Mouse (Mus musculus): ENCODE measurements at regions not wholly inside any gene's neighbourhood (a gene's known extent, or its start where the extent isn't known, plus 50 kb on each side); places are given as distances from the start of the nearest gene placed in this dataset.

DNA sequence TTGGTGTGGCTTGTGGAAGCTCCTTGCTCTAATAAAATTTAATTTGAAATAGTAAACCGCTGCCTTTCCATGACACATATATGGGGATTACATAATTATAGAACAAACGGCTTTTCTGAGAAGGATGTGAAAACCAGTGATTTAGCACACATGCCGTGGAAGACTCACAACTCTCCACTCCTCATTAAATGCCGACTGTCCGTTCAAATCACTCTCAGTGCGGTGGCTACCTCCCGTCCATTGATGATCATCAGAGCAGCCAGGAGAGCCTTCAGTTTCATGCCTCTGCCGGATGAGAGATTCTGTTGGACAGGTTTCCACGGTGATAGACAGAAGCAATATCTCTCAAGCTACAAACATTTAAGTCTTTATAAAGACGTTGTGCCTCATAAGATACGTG is 451.3 kb downstream of the Glrx3 start:
- DNase-seq = no peak

DNA sequence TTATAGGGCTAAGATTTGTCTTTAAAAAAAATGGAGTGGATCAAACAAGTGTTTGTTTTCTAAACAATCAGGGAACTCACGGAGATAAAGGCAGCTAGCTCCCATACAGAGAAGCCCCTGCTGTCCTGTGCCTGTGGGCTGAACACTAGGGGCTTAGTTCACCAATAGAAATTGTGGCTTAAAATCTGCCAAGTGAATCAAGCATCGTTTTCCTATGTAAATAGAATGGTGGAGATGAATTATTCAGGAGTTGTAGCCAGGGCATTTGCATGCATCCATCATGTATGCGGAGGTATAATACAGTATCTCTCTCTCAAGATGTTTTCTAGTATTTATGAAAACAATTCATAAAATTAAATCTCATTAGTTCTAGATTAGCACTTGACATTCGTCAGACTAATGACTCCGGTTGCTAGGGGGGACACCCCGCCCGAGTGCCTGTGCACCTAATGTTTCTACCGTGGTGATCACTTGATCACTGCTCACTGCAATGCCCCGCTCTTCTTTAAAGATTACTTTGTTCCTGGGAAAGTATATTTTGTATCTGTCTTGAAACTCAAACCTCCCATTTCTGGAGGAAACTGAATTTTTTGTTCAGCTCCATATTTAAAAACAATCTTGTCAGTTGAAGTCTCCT is 469.1 kb downstream of the Glrx3 start:
- no peak for DNase-seq

DNA sequence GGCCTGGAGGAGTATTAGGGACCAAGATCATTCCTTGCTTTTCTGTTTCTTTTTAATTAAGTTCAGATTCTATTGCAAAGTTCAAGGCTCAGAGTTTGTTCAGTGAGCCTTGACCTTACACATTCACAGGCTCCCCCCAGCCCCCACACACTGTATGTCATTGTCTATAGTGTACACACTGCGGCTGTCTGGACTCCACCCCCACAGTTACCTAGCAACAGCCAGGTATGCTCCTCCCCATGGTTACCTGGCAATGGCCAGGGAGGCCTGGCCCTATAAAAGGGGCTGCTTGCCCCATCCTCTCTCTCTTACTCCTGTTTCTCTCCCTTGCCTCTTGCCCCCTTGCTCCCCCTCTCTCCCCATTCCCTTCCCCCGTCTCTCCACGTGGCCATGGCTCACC is 472.0 kb downstream of the Glrx3 start:
- peak; percentile 54 to 58 for DNase-seq

DNA sequence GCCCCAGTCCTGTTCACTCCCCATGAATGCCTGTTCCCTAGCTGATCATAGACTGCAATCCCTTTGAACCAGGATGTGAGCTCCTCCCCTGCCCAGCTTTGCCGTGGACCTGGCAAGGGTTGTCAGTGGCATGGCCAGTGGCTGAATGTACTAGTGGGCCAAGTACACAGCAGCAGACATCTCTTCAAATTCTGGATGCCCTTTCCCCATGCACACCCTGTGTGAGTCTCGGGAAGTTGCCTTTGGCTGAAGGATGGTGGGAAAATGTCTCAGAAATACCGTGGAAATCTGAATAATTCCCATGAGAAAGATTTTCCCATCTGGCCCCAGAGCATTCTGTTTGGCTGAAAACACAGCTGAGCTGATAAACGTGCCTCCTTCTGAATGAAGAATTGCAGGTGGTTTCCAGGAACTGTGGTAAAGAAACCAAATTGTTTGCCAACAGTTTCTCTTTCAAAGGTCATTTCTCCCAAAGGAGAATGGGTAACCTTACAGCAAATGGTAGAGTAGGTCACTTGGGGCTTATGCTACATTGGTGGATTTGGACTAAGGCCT is 476.2 kb downstream of the Glrx3 start:
- DNase-seq = peak in 1 of 2 experiments; percentile 21

DNA sequence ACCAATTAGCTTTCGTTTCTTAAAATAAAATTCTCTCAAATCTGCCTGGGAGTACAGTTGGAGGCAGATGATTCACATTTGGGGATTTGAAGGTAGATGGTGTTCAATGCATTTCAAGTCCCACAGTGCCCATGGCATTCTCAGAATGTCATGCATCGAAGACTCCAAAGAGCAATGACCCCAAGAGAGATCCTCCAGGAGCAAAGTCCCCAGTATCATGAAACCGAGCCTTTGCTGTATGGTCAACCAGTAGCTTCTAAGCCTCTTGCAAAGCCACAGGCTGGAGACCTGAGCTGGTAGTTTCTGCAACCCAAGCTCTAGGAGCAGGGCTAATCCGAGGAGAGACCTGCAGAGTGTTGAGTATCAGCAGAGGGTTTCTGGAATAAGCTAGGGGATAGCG is 477.1 kb downstream of the Glrx3 start:
- peak; percentile 46 to 62 for DNase-seq

DNA sequence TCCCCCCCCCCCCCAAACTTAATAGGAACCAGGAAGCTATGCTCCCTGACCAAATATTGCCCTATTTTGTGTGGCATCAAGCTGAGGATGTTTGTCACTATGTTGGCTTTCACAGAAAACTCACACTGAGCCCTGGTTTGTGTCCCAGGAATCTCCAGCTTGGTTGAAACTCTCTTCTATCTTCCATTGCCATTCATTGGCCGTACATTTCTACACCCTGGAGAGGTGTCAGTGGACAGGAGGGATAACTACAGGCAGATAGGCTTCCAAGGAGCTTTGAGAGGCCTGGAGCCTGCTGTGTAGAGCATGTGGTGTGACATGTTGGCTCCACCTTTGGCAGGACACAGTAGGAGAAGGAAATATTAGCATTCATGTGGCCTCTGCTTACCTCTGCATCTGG is 478.9 kb downstream of the Glrx3 start:
- DNase-seq = no peak

DNA sequence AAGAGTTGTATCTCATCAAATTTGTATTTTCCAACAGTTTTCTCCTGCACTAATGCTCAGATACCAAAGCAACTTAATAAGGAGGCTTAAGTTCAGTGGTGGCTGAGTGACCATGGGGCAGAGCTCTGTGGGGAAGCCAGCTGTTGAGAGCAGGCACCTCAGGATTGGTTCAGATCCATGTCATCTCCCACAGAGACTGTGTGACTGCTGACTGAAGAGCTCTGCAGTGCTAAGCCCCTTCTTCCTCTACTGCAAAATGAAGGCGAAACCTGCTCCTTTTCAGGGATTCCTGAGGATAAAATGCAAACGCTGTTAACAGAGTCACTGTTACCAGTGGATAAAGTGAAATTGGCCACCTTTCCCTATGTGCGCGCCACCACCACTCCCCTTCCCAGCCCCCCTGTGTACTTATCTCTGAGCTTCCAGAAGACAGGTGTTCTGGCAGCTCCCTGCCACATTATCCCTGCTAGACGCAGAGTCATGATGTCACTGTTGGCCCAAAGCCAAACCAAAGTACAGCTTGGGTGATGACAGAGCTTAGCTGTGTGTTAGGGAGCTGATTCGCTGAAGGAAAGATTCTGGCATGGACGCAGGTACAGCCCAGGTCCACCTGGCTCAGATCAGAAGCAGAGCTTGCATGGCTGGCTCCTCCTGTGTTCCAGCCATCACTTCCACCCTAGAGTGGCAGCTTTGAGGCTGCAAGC is 472.9 kb downstream of the Tcerg1l start:
- peak; percentile 25 to 36 for DNase-seq

DNA sequence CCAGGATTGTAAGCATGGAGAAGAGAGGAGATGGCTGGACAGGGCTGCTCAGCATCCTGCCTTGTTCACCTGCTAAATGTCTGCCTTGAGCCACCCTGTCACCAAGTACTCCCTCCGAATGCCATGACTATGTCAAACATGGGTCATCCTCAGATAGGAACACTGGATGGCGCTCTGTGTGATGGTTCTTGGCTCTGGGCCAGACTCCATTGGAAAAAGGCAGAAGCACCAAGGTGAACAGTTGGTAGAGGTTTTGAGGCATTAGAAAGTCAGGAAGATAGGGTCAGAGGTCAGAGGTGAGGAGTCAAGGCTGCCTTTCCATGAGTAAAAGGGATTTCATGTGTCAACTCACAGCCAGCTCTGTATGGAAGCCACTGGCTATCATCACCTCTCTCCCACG is 471.9 kb downstream of the Tcerg1l start:
- DNase-seq = no peak

DNA sequence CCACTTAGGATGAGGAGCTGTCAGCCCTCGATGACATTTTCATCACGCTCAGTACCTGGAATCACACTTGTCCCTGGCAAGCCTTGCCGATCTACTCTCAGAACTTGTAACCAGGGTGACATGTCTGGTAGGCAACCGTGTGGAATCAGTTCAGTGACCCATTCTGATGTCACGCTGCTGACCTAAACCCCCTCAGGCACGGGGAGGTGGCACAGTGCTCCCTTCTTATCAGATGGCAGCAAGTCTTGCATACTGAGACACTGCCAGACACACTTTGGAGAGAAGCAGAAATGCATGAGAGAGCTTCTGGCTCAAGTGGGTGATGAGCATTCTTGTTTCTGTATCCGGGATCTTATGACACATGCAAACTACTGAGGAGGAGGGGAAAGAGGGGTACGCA is 470.2 kb downstream of the Tcerg1l start:
- no peak for DNase-seq

DNA sequence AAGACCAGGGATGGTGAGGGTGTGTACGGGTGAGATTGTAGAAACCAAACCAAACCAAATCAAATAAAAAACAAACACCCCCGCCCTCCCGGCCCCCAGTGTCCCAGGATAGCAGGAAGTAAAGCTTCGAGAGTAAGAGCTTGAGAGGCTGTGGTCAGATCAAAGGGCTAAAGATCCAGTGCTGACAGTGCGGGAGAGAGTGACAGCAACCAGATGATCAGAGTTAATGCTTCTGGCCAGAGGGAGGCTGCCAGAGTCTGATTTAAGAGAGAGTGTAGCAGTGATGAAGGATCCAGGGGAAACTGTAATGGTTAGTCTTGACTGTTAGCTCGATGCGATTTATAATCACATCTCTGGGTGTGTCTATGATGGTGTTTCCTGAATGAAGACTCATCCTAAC is 467.3 kb downstream of the Tcerg1l start:
- DNase-seq = no peak

DNA sequence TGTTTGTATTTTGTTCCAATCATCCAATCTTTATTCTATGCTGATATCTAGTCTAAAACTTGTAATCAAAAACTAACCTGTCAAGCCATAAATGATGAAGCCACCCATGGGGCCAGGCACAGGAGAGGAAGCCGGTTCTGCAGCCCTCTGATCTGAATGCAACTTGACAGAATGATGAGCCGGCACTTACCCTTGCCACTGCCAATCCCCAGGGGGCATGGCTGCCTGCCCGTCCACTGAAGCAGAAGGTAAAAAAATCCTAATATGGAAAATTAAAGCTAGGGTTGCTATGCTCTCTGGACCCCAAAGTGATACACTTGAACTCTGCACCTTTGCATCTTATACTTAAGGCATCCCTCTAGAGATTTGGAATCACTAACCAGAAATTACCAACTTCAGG is 461.6 kb downstream of the Tcerg1l start:
- DNase-seq = peak; percentile 40 to 63

DNA sequence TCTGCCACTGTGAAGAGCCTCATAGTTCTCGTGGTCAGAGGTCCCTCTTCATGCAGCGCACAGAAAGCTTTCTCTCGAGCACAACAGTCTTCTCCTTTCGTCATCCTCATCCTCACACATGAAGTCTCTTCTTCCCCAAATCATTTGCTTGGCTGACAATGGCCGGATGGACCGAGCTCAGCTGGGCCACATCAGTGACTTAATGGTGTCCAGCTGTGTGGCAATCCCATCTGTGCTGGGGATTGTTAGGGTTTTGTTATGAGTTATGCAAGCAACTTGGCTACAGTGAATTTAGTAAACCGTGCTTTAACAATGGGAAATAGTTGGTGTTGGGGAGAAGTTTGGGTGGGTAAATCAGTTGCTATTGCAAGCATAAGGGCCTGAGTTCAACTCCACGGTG is 458.4 kb downstream of the Tcerg1l start:
- no peak for DNase-seq

DNA sequence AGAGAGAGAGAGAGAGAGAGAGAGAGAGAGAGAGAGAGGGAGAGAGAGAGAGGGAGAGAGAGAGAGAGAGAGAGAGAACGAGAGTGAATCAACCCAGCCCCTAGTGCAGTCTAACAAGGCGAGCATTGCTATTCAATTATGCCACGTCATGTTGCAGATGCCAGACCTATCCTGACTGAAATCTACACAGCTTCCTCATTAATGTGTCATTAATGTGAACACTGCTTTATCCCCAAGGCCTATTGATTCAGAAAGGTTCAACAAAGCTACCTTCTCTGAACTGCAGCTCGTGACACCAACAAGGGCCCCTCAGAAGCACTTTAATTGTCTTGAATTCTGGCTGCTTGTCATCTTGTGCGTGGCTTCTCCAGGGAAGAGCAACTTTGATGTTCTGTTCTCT is 457.4 kb downstream of the Tcerg1l start:
- DNase-seq = no peak

DNA sequence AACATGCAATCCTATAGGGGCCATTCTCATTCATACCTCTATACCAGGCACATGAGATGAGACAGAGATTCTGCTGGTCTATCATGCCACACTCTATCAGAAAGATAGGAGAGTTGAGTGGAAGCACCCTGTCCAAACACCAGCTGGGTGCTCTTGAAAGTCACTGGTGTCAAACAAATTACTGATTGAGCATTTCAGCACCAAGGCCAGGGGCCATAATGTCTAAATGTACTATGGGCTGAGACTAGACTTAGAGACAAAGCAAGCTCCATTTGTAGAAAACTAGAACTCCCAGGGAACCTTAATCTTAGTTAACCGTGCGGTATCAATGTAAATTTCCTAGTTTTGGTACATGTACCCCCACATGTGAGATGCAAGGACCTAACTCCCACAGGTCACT is 452.5 kb downstream of the Tcerg1l start:
- DNase-seq = peak; percentile 19 to 54

DNA sequence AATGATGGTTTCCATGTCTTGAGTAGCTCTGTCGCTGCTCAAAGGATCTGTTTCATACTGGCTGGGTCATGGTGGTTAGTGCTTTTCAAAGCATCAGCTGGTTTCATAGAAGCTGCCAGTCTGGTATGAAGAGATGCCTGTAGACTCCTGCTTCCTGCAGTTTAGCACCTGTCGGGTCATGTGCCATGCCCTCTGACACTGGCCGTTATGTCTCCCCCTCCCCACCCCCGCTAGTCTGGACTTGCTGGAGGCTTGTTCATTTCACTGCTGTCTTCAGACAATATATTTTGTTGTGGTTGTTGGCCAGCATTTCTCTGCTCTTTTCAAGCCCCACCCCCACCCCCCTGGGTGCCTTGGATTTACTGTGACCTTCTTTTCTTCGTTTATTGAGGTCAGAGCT is 450.1 kb downstream of the Tcerg1l start:
- no peak for DNase-seq

DNA sequence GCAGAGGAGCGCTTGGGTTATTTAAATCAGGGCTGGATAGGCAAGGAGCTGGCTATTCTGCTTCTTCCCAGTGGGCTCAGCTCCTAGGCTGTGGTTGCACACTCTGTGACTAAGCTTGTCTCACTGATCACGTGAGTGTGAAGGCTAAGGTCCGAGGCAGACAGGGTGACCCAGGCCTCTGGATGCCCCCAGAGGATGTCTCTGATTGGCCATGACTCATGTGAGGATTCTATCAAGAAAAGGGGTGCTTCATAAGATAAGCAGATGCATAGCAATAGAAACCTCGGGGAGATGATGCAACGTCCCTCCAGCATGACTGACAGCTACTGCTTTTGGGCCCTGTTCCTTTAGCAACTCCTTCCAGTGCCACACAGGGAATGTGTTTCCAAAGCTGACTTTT is 440.2 kb downstream of the Tcerg1l start:
- no peak for DNase-seq

DNA sequence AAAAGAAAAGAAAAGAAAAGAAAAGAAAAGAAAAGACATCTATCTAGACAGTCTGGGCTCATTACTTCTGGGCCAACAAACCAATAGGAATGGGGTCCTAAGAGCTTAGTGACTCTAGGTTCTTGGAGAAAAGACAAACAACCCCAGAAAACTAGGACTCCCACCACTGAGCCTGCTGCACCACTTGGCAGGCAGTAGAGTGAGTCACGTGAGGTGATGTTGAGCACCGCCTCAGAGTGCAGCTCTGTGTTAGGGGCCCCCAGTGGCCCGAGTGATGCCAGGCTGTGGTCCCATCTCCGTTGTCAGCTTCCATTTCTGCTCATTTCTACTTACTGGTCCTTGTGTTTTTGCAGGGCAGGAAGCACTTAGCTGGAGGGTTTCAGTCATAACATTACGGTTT is 439.7 kb downstream of the Tcerg1l start:
- DNase-seq = no peak

DNA sequence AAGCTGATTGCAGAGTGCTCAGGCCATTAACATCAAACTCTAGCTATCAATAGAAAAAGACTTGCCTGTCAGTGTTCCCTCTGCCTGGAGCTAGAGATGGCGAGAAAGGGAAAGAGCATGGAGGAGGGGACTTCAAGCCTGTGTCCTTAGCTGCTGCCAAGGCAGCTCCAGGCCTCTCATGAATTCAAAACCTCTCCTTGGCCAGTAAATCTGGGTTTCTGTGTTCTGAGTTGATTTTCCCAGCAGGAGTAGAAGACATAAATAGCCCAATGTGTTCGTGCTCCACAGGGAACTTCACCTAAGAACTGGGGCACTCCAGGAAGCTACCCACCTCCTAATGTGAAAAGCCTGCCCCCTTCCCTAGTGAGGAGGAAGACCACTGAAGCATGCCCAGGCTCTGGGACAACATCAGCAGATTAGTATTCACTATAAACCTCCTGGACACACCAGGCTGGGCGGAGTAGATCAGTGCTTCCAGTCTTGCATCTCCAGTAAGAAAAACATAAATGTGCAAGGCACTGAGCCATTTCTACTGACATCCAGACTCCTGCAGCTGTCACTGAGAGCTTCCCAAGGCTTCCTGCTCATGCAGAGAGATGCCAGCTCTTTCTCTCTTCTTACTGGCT is 433.9 kb downstream of the Tcerg1l start:
- no peak for DNase-seq

DNA sequence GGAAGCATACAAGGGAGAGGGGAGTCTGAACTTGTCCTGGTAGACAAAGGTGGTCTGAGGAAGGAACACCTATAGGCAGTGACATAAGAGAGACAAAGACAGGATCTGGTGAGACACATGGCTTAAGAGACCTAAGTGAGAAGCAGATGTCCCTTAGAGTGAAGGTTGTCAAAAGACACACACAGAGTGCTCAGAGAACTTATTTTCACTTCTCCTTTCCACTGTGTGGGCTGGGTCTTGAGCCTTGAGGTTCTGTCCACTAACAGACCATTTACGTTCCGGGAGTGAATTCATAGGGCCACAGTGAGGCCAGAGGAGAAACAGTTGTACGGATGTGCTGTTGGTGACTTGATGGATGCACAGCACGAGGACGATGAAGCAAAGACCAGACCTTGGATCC is 422.8 kb downstream of the Tcerg1l start:
- no peak for DNase-seq

DNA sequence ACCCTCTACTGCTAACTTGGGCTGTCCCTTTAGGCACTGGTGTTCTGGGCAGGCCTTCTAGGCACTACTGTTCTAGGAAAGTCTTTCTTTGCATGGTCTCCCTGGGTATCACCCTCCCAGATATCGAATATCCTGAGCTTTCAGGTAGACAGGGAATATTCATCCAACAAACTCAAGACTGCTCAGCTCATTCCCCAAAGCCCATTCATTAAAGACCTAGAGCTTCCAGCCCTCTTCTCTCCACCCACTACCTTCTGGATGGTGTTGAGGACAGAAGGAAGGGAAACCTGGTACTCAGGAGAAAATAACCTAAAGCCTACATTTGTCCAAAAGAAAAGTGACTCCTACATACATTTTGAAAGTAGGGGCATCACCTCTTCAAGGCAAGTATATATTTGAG is 420.0 kb downstream of the Tcerg1l start:
- no peak for DNase-seq

DNA sequence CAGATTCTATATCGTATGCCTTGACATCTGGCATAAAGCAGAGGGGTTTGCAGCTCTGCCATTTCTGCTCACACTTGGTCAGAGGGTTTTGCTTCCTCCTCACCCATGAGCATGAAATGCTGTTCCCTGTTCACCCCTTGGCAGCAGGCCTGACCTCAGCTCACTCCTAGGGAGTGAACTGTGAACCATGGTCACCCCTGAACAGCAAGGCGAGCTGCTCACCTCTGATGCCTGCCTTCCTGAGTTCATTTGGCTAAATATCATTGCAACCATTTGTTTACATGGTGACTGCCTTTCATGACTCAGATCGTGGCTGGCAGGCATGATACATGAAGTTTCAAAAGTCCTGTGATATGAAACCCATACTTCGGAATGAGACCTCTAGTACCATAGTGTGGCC is 418.2 kb downstream of the Tcerg1l start:
- no peak for DNase-seq

DNA sequence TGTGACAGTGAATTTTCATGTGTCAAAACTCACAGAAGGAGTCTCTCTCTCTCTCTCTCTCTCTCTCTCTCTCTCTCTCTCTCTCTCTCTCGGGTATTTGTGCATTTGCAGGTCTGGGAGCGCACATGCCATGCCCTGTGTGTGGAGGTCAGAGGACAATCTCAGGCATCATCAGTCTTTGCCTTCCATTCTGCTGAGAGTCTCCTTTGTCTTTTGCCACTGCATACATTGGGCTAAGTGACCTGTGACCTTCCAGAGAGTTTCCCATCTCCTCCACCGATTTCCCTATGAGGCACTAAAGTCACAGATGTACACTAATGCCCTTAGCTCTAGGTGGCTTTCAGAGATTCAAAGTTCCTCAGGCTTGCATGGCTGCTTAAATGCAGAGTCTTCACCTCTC is 391.7 kb downstream of the Tcerg1l start:
- DNase-seq = no peak

DNA sequence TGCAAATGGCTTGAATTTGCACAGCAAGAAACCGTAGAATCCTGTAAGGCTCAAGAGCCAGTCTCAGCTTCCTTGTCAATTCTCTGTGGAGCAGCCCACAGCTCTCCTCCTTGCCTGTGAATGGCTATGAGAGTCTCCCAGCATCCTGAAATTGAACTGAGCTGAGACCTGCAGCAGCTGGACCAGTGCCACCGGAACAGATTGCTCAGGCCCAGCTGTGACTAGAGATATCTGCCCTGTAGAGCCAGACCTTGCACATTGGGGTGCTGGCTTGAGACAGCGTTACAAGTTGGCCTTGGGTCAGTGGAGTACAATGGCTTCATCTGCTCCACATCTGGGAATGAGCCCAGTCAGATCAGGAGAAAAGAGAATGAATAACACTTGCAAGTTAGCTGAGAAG is 390.6 kb downstream of the Tcerg1l start:
- DNase-seq = no peak

DNA sequence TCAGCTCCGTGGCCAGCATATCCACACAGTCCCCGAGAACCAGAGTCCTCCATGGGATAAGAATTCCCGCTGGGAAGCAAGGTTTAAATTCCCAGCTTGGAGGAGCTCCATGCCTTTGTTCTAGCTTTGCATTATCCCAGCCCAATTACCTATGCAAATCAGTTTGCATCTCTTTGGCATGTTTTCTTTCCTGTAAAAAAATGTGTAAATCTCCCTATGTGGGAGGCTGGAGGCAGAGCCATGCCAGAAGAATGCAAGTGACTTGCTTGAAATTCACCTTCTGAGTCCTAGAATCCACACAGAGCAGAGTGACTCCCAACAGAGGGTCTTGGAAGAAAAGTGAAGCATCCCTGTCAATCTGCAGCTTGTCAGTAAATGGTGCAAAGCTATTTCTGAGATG is 388.9 kb downstream of the Tcerg1l start:
- DNase-seq = no peak

Measured in kidney, postnatal 36 days (tissue).